Mouse (Mus musculus) ovary, adult 2 months (tissue): Measurements from ENCODE around the gene Olfr854. TPM values are rescaled to one million over a fixed set of nuclear protein-coding genes. Genes with fewer than 3 reads are reported as not detected.

ENCODE experiments used
- polyA plus RNA-seq: library from polyadenylated mRNA; depleted of rRNA; stranded (reverse); fragments of >200 nt; gene quantifications from 2 replicates; pipeline ENCODE4 v1.2.3, GENCODE M21; 2012; rRNA removed

Olfr854 gene
- polyA plus RNA-seq = not detected in 2 replicates

GRCm38 (mm10) chr9:19567282-19567681 is at the start of gene Olfr854:
Gene Olfr854, minus strand, starts transcription at chr9:19567382.

GRCm38 (mm10) chr9:19582317-19582716 is 15.1 kb upstream of the Olfr854 start, which contains the start of gene Olfr855:
Gene Olfr855, plus strand, starts transcription at chr9:19582617.

GRCm38 (mm10) chr9:19540976-19541375 is 26.2 kb downstream of the Olfr854 start, which contains the start of gene Olfr853:
Gene Olfr853, minus strand, starts transcription at chr9:19541076.

Other genes with a start within 250 kb of the Olfr854 start
- not detected in 2 replicates for gene Olfr845, start 230.9 kb downstream of the Olfr854 start, polyA plus RNA-seq
- gene Olfr846, start 203.4 kb downstream of the Olfr854 start, polyA plus RNA-seq = not detected in 2 replicates
- gene Olfr847, start 188.7 kb downstream of the Olfr854 start, polyA plus RNA-seq = not detected in 2 replicates
- not detected in 2 replicates for gene Olfr849, start 127.1 kb downstream of the Olfr854 start, polyA plus RNA-seq
- not detected in 2 replicates for gene Olfr850, start 89.1 kb downstream of the Olfr854 start, polyA plus RNA-seq
- not detected in 2 replicates for gene Olfr851, start 74.1 kb downstream of the Olfr854 start, polyA plus RNA-seq
- gene Olfr853, start 26.3 kb downstream of the Olfr854 start, polyA plus RNA-seq = not detected in 2 replicates
- gene Olfr855, start 15.2 kb upstream of the Olfr854 start, polyA plus RNA-seq = not detected in 2 replicates
- 7.9 and 8.8 TPM in 2 replicates for gene Zfp317, start 54.7 kb upstream of the Olfr854 start, polyA plus RNA-seq
- not detected in 2 replicates for gene Olfr857, start 142.1 kb upstream of the Olfr854 start, polyA plus RNA-seq
- not detected in 2 replicates for gene Olfr58, start 212.9 kb upstream of the Olfr854 start, polyA plus RNA-seq
- not detected in 2 replicates for gene Olfr859, start 237.5 kb upstream of the Olfr854 start, polyA plus RNA-seq